Mouse (Mus musculus) kidney, postnatal 10 days (tissue): ENCODE results near the gene Grm8.
A peak's percentile ranks its signal among the peaks of the same experiment; 100 is the strongest.

Experiments used
- DNase-seq: peaks from one replicate; pipeline ENCODE4 v3.0.0; 2021; ENCODE audit warnings: mixed read lengths

Grm8 gene

GRCm38 (mm10) chr6:28135001-28135401, at the start of gene Grm8:
Gene Grm8, minus strand, starts transcription at chr6:28135178.
- peak; percentile 32 for DNase-seq

GRCm38 (mm10) chr6:28169851-28170539, 35.0 kb upstream of the Grm8 start:
- DNase-seq = no peak

- DNase-seq = no peak
These were observed 25.4 kb upstream of the Grm8 start for GRCm38 (mm10) chr6:28160399-28160798.

GRCm38 (mm10) chr6:28146445-28146844, 11.5 kb upstream of the Grm8 start:
- DNase-seq = no peak

- no peak for DNase-seq
These were observed 7.4 kb upstream of the Grm8 start for GRCm38 (mm10) chr6:28142332-28142731.

- DNase-seq = peak; percentile 87
These were observed 644 bp upstream of the Grm8 start for GRCm38 (mm10) chr6:28135411-28136233.

GRCm38 (mm10) chr6:28134251-28134801, 652 bp downstream of the Grm8 start:
- DNase-seq = peak; percentile 7

- DNase-seq = no peak
These were observed 1.5 kb downstream of the Grm8 start for GRCm38 (mm10) chr6:28133206-28134063.

- no peak for DNase-seq
These were observed 2.9 kb downstream of the Grm8 start for GRCm38 (mm10) chr6:28132056-28132455.

GRCm38 (mm10) chr6:28128871-28129270, 6.1 kb downstream of the Grm8 start:
- no peak for DNase-seq

- DNase-seq = no peak
These were observed 19.5 kb downstream of the Grm8 start for GRCm38 (mm10) chr6:28115519-28115918.

- no peak for DNase-seq
These were observed 20.1 kb downstream of the Grm8 start for GRCm38 (mm10) chr6:28114916-28115315.

GRCm38 (mm10) chr6:28111551-28111950, 23.4 kb downstream of the Grm8 start:
- DNase-seq = no peak

GRCm38 (mm10) chr6:28102608-28103316, 32.2 kb downstream of the Grm8 start:
- no peak for DNase-seq

GRCm38 (mm10) chr6:28100001-28100400, 35.0 kb downstream of the Grm8 start:
- no peak for DNase-seq

GRCm38 (mm10) chr6:28092511-28092910, 42.5 kb downstream of the Grm8 start:
- DNase-seq = no peak

- DNase-seq = no peak
These were observed 43.1 kb downstream of the Grm8 start for GRCm38 (mm10) chr6:28091836-28092235.

- no peak for DNase-seq
These were observed 44.0 kb downstream of the Grm8 start for GRCm38 (mm10) chr6:28090981-28091380.

- no peak for DNase-seq
These were observed 59.4 kb downstream of the Grm8 start for GRCm38 (mm10) chr6:28075534-28075933.

- DNase-seq = no peak
These were observed 60.5 kb downstream of the Grm8 start for GRCm38 (mm10) chr6:28074470-28074869.

GRCm38 (mm10) chr6:28051966-28052365, 83.0 kb downstream of the Grm8 start:
- DNase-seq = no peak

- no peak for DNase-seq
These were observed 92.6 kb downstream of the Grm8 start for GRCm38 (mm10) chr6:28042339-28042738.
